In the genomic region with DNA sequence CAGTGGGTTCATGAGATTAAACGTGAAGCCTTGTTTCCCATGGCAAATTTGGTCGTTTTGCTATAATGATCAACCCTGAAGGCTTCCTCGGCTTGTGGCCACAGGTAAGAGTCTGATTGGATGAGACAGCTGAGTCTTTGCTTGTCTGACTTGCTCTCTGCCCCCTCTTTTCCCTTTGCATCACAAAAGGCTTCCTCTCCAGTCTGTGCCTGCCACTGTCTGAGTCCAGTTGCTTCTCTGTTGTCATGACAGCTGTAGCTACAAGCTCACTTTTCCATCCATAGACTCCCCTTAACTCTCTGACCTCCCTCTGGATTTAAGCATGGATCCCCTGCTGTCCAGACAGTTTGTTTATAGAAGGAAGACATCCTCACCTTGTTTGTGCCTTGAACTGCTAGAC, we compare ENCODE assay signal across 28 mouse cellular contexts.
A peak's percentile ranks its signal among the peaks of the same experiment; 100 is the strongest.
DNase-seq lines count a peak whose midpoint lies in the region; ATAC-seq and TF ChIP-seq lines count a peak whose summit lies in the region.
"Had no signal": no experiment of that assay in that cellular context is flagged by ENCODE, and none has a peak within 500 bp of the region (broad histone marks: within the 10 kb centered on the region; RNA-seq: fewer than 3 reads in every experiment).

No protein-coding gene starts in this region.

- TF ChIP-seq CTCF in ES-Bruce4 (IDR thresholded peaks at IDR 0.05; ENCODE audit: low read depth, low read length), result no peak

- no peak overlapping the region for H3K9ac ChIP-seq in hindbrain, embryonic 11.5 days (ENCODE audit: low read depth, low read length)
- H3K9ac ChIP-seq in ES-Bruce4 (ENCODE audit: low read depth, poor library complexity, severe bottlenecking), result no peak overlapping the region
- H3K9ac ChIP-seq: embryonic facial prominence, embryonic 15.5 days; forebrain, embryonic 12.5 days; forebrain, postnatal 0 days; heart, embryonic 13.5 days; liver, embryonic 12.5 days; liver, postnatal 0 days had no signal

- no peaks in the 10 kb centered on the region for H3K9me3 ChIP-seq in hindbrain, embryonic 11.5 days (ENCODE audit: control insufficient read depth, low read length)
- H3K9me3 ChIP-seq in hindbrain, embryonic 10.5 days, result no peaks in the 10 kb centered on the region
- H3K9me3 ChIP-seq in ES-Bruce4 (replicated peaks; ENCODE audit: control insufficient read depth, insufficient read depth, low read length, poor library complexity, severe bottlenecking), result no peaks in the 10 kb centered on the region
- H3K9me3 ChIP-seq: embryonic facial prominence, embryonic 10.5 days; embryonic facial prominence, embryonic 15.5 days; forebrain, embryonic 12.5 days; heart, embryonic 13.5 days; liver, embryonic 12.5 days had no signal

- H3K4me3 ChIP-seq in hindbrain, embryonic 11.5 days (ENCODE audit: low read depth, low read length), result no peak overlapping the region
- no peak overlapping the region for H3K4me3 ChIP-seq in hindbrain, embryonic 10.5 days
- H3K4me3 ChIP-seq in ES-Bruce4 (ENCODE audit: low read depth, low read length), result no peak overlapping the region
- H3K4me3 ChIP-seq: embryonic facial prominence, embryonic 10.5 days; embryonic facial prominence, embryonic 15.5 days; forebrain, embryonic 12.5 days; heart, embryonic 13.5 days; liver, embryonic 12.5 days had no signal

- WGBS in hindbrain, embryonic 11.5 days, result 27% methylated on average over 3 of the region's 3 CpGs
- 22% methylated on average over 3 of the region's 3 CpGs for WGBS in hindbrain, embryonic 10.5 days

- no peak for DNase-seq in hindbrain, embryonic 11.5 days (ENCODE audit: low spot score)
- no peak for DNase-seq in hindbrain, embryonic 10.5 days (ENCODE audit: low spot score)
- DNase-seq in ZHBTc4 (ENCODE audit: low read depth, low spot score), result peak; percentile 49
- peak; percentile 3 for DNase-seq in retina, embryonic 14.5 days (ENCODE audit: low spot score)
- no peak for DNase-seq in cerebellum, adult 8-10 months
- DNase-seq: adrenal gland, postnatal 14 days; cerebellum, adult 9-10 months; cerebellum, postnatal 36 days; forebrain, postnatal 0 days; gastrocnemius, postnatal 10 days; heart, postnatal 10 days; kidney, adult 18-20 months; kidney, postnatal 4 days; left cerebral cortex, postnatal 4 days; liver, postnatal 0 days; lung, postnatal 36 days; right cerebral cortex, adult 18-20 months; spleen, adult 18-20 months; thymus, postnatal 14 days had no signal

- no peak overlapping the region for H3K27ac ChIP-seq in hindbrain, embryonic 11.5 days (ENCODE audit: low read depth, low read length)
- no peak overlapping the region for H3K27ac ChIP-seq in hindbrain, embryonic 10.5 days
- no peak overlapping the region for H3K27ac ChIP-seq in ES-Bruce4 (ENCODE audit: insufficient read depth, low read length)
- H3K27ac ChIP-seq: embryonic facial prominence, embryonic 10.5 days; embryonic facial prominence, embryonic 15.5 days; forebrain, embryonic 12.5 days; heart, embryonic 13.5 days; kidney, postnatal 0 days; liver, embryonic 12.5 days had no signal

- no peak for TF ChIP-seq POLR2A in ES-Bruce4 (IDR thresholded peaks at IDR 0.05; ENCODE audit: insufficient read depth, low read length)

- no peaks in the 10 kb centered on the region for H3K36me3 ChIP-seq in hindbrain, embryonic 11.5 days (ENCODE audit: control insufficient read depth, insufficient read depth, low read length)
- H3K36me3 ChIP-seq in hindbrain, embryonic 10.5 days, result no peaks in the 10 kb centered on the region
- H3K36me3 ChIP-seq in ES-Bruce4 (ENCODE audit: control insufficient read depth, insufficient read depth, low read length, poor library complexity, severe bottlenecking), result no peaks in the 10 kb centered on the region
- H3K36me3 ChIP-seq: embryonic facial prominence, embryonic 10.5 days; embryonic facial prominence, embryonic 15.5 days; forebrain, embryonic 12.5 days; heart, embryonic 13.5 days; liver, embryonic 12.5 days had no signal

- 0 out of 2 replicates have a peak, but pooled peaks have one; percentile 40 for TF ChIP-seq EP300 in ES-Bruce4 (IDR thresholded peaks at IDR 0.05; ENCODE audit: insufficient read depth, low read depth, low read length)

- H3K4me1 ChIP-seq in hindbrain, embryonic 11.5 days (replicated peaks; ENCODE audit: control insufficient read depth, insufficient read depth, low read length), result no peaks in the 10 kb centered on the region
- peaks cover 5% of the 10 kb centered on the region; the same call in 1 of the 2 replicates for H3K4me1 ChIP-seq in hindbrain, embryonic 10.5 days (replicated peaks)
- no peaks in the 10 kb centered on the region for H3K4me1 ChIP-seq in ES-Bruce4 (ENCODE audit: control insufficient read depth, insufficient read depth, low read length)
- H3K4me1 ChIP-seq: embryonic facial prominence, embryonic 10.5 days; embryonic facial prominence, embryonic 15.5 days; heart, embryonic 13.5 days; liver, embryonic 12.5 days had no signal

- H3K4me2 ChIP-seq in hindbrain, embryonic 11.5 days (replicated peaks; ENCODE audit: low read depth, low read length), result no peak overlapping the region
- H3K4me2 ChIP-seq: embryonic facial prominence, embryonic 15.5 days; forebrain, embryonic 12.5 days; heart, embryonic 13.5 days; liver, embryonic 12.5 days had no signal

- H3K27me3 ChIP-seq in hindbrain, embryonic 11.5 days (ENCODE audit: control insufficient read depth, insufficient read depth, low read length), result no peaks in the 10 kb centered on the region
- no peaks in the 10 kb centered on the region for H3K27me3 ChIP-seq in hindbrain, embryonic 10.5 days (ENCODE audit: insufficient read depth, poor library complexity, severe bottlenecking)
- H3K27me3 ChIP-seq in ES-Bruce4 (ENCODE audit: control insufficient read depth, insufficient read depth, low read length, poor library complexity, severe bottlenecking), result no peaks in the 10 kb centered on the region
- H3K27me3 ChIP-seq: embryonic facial prominence, embryonic 15.5 days; forebrain, embryonic 12.5 days; heart, embryonic 13.5 days; liver, embryonic 12.5 days had no signal

- peak; percentile 56 for ATAC-seq in hindbrain, embryonic 11.5 days (ENCODE audit: low FRiP score)
- no peak for ATAC-seq in monocyte, adult 5-6 weeks (replicated peaks; ENCODE audit: insufficient number of reproducible peaks, low FRiP score, low TSS enrichment, poor library complexity, severe bottlenecking)
- ATAC-seq: forebrain, postnatal 0 days; hindbrain, embryonic 16.5 days; liver, embryonic 12.5 days; liver, postnatal 0 days had no signal

Comparison
In these comparisons a context has a peak if more than half of its experiments do, and no peak if none do; other contexts are left out.
1. DNase-seq: peak in ZHBTc4 (single experiment) and retina, embryonic 14.5 days (single experiment); none in hindbrain, embryonic 11.5 days (single experiment), hindbrain, embryonic 10.5 days (single experiment) and cerebellum, adult 8-10 months (single experiment).